Mouse (Mus musculus): ENCODE measurements around the gene Fancm. TPM values are rescaled to one million over a fixed set of nuclear protein-coding genes. Genes with fewer than 3 reads are reported as not detected.

The Fancm gene
- polyA plus RNA-seq (2015; fragmentation: Nextera tagmentation; extraction: Ambion mirVana), result 8.0 TPM in 2 replicates

GRCm38 (mm10) chr12:65075085-65075732, at the start of gene Fancm:
TSS of gene Fancm (plus strand) at chr12:65075603.
- Histone ChIP-seq H3K9me3 (no peaks in the 10 kb centered on the region), H3K36me3 (0 out of 2 replicates have a peak, but pooled peaks cover 2% of the 10 kb centered on the region), H3K27ac (peak within 1 kb of the TSS; percentile 77), H3K9ac (peak within 1 kb of the TSS; percentile 73), H3K4me1 (peaks cover 12% of the 10 kb centered on the region; the same call in 1 of the 2 replicates), H3K27me3 (replicated peaks) (no peaks in the 10 kb centered on the region), H3K4me2 (peak within 1 kb of the TSS; percentile 76), H3K4me3 (replicated peaks) (peak within 1 kb of the TSS; percentile 88)
- peak; percentile 32; the same call in 1 of the 2 replicates for ATAC-seq (ENCODE audit: insufficient read depth, low FRiP score, low read depth)
- WGBS, result 2% methylated on average over 39 of the region's 39 CpGs

GRCm38 (mm10) chr12:65035839-65036189, 39.6 kb upstream of the Fancm start:
- H3K4me1 ChIP-seq, result peaks cover 10% of the 10 kb centered on the region; the same call in 1 of the 2 replicates
- H3K36me3 ChIP-seq, result no peaks in the 10 kb centered on the region
- ATAC-seq (ENCODE audit: insufficient read depth, low FRiP score, low read depth), result no peak
- no peaks in the 10 kb centered on the region for H3K9me3 ChIP-seq
- no peak overlapping the region for H3K27ac ChIP-seq
- no peak overlapping the region for H3K9ac ChIP-seq
- peak overlapping the region; percentile 63 for H3K4me2 ChIP-seq
- peak overlapping the region; percentile 89 for H3K4me3 ChIP-seq (replicated peaks)
- H3K27me3 ChIP-seq (replicated peaks), result no peaks in the 10 kb centered on the region
- 46% methylated on average over 8 of the region's 8 CpGs for WGBS

GRCm38 (mm10) chr12:65036190-65036870, 39.1 kb upstream of the Fancm start, which contains the start of gene Prpf39:
TSS of gene Prpf39 (plus strand) at chr12:65036333.
- Histone ChIP-seq H3K36me3 (no peaks in the 10 kb centered on the region), H3K9me3 (no peaks in the 10 kb centered on the region), H3K4me2 (peak within 1 kb of the TSS; percentile 63), H3K4me3 (replicated peaks) (peak within 1 kb of the TSS; percentile 89), H3K4me1 (peaks cover 10% of the 10 kb centered on the region; the same call in 1 of the 2 replicates), H3K27ac (peak within 1 kb of the TSS; percentile 88), H3K9ac (peak within 1 kb of the TSS; percentile 85), H3K27me3 (replicated peaks) (no peaks in the 10 kb centered on the region)
- under 1% methylated on average over 62 of the region's 65 CpGs for WGBS
- peak; percentile 95 for ATAC-seq (ENCODE audit: insufficient read depth, low FRiP score, low read depth)

GRCm38 (mm10) chr12:65036892-65037545, 38.4 kb upstream of the Fancm start:
- Histone ChIP-seq H3K27me3 (replicated peaks) (no peaks in the 10 kb centered on the region), H3K9me3 (no peaks in the 10 kb centered on the region), H3K4me1 (peaks cover 10% of the 10 kb centered on the region; the same call in 1 of the 2 replicates), H3K27ac (no peak overlapping the region), H3K4me3 (replicated peaks) (peak overlapping the region; percentile 89), H3K4me2 (peak overlapping the region; percentile 63), H3K36me3 (no peaks in the 10 kb centered on the region), H3K9ac (peak overlapping the region; percentile 85)
- no peak for ATAC-seq (ENCODE audit: insufficient read depth, low FRiP score, low read depth)
- 10% methylated on average over 18 of the region's 18 CpGs for WGBS

GRCm38 (mm10) chr12:65037546-65037937, 37.9 kb upstream of the Fancm start:
- no peak for ATAC-seq (ENCODE audit: insufficient read depth, low FRiP score, low read depth)
- H3K4me1 ChIP-seq, result peaks cover 10% of the 10 kb centered on the region; the same call in 1 of the 2 replicates
- peak overlapping the region; percentile 89; the same call in 1 of the 2 replicates for H3K4me3 ChIP-seq (replicated peaks)
- no peak overlapping the region for H3K9ac ChIP-seq
- H3K36me3 ChIP-seq, result no peaks in the 10 kb centered on the region
- peak overlapping the region; percentile 63 for H3K4me2 ChIP-seq
- no peak overlapping the region for H3K27ac ChIP-seq
- H3K27me3 ChIP-seq (replicated peaks), result no peaks in the 10 kb centered on the region
- 27% methylated on average over 4 of the region's 4 CpGs for WGBS
- no peaks in the 10 kb centered on the region for H3K9me3 ChIP-seq

- peaks cover 10% of the 10 kb centered on the region for H3K36me3 ChIP-seq
Observed at GRCm38 (mm10) chr12:65048799-65049198, 26.6 kb upstream of the Fancm start.

GRCm38 (mm10) chr12:65058203-65058602, 17.2 kb upstream of the Fancm start:
- H3K4me2 ChIP-seq, result no peak overlapping the region
- peaks cover 19% of the 10 kb centered on the region; the same call in 1 of the 2 replicates for H3K36me3 ChIP-seq
- no peak overlapping the region for H3K9ac ChIP-seq
- H3K27me3 ChIP-seq (replicated peaks), result no peaks in the 10 kb centered on the region
- no peaks in the 10 kb centered on the region for H3K9me3 ChIP-seq
- H3K4me3 ChIP-seq (replicated peaks), result no peak overlapping the region
- ATAC-seq (ENCODE audit: insufficient read depth, low FRiP score, low read depth), result no peak
- WGBS, result 78% methylated on average over 2 of the region's 2 CpGs
- no peak overlapping the region for H3K27ac ChIP-seq
- no peaks in the 10 kb centered on the region for H3K4me1 ChIP-seq

More at GRCm38 (mm10) chr12:65048799-65049198, 26.6 kb upstream of the Fancm start:
- Histone ChIP-seq H3K9ac (no peak overlapping the region), H3K9me3 (no peaks in the 10 kb centered on the region), H3K4me3 (replicated peaks) (no peak overlapping the region), H3K27me3 (replicated peaks) (no peaks in the 10 kb centered on the region), H3K27ac (no peak overlapping the region), H3K4me1 (no peaks in the 10 kb centered on the region), H3K4me2 (no peak overlapping the region)
- no peak for ATAC-seq (ENCODE audit: insufficient read depth, low FRiP score, low read depth)

- no peak overlapping the region for H3K4me2 ChIP-seq
- no peaks in the 10 kb centered on the region for H3K9me3 ChIP-seq
- H3K4me1 ChIP-seq, result no peaks in the 10 kb centered on the region
- H3K27me3 ChIP-seq (replicated peaks), result no peaks in the 10 kb centered on the region
- peaks cover 15% of the 10 kb centered on the region; the same call in 1 of the 2 replicates for H3K36me3 ChIP-seq
- H3K9ac ChIP-seq, result no peak overlapping the region
- no peak overlapping the region for H3K4me3 ChIP-seq (replicated peaks)
- no peak for ATAC-seq (ENCODE audit: insufficient read depth, low FRiP score, low read depth)
- H3K27ac ChIP-seq, result no peak overlapping the region
Observed at GRCm38 (mm10) chr12:65061082-65061481, 14.3 kb upstream of the Fancm start.

- Histone ChIP-seq H3K9ac (no peak overlapping the region), H3K9me3 (no peaks in the 10 kb centered on the region), H3K27me3 (replicated peaks) (no peaks in the 10 kb centered on the region), H3K27ac (no peak overlapping the region), H3K4me1 (no peaks in the 10 kb centered on the region), H3K4me2 (no peak overlapping the region), H3K36me3 (peaks cover 15% of the 10 kb centered on the region; the same call in 1 of the 2 replicates), H3K4me3 (replicated peaks) (no peak overlapping the region)
- ATAC-seq (ENCODE audit: insufficient read depth, low FRiP score, low read depth), result no peak
- WGBS, result 60% methylated on average over 2 of the region's 2 CpGs
Observed at GRCm38 (mm10) chr12:65065241-65065640, 10.2 kb upstream of the Fancm start.

- H3K4me3 ChIP-seq (replicated peaks), result no peak overlapping the region
- WGBS, result 57% methylated on average over 3 of the region's 3 CpGs
- no peaks in the 10 kb centered on the region for H3K27me3 ChIP-seq (replicated peaks)
- no peak overlapping the region for H3K4me2 ChIP-seq
- ATAC-seq (ENCODE audit: insufficient read depth, low FRiP score, low read depth), result no peak
- H3K36me3 ChIP-seq, result peaks cover 15% of the 10 kb centered on the region; the same call in 1 of the 2 replicates
- no peaks in the 10 kb centered on the region for H3K4me1 ChIP-seq
- H3K9me3 ChIP-seq, result no peaks in the 10 kb centered on the region
- no peak overlapping the region for H3K27ac ChIP-seq
- no peak overlapping the region for H3K9ac ChIP-seq
Observed at GRCm38 (mm10) chr12:65066234-65066633, 9.2 kb upstream of the Fancm start.

- WGBS, result 58% methylated on average over 4 of the region's 4 CpGs
- H3K36me3 ChIP-seq, result peaks cover 5% of the 10 kb centered on the region; the same call in 1 of the 2 replicates
Observed at GRCm38 (mm10) chr12:65068409-65068808, 7.0 kb upstream of the Fancm start.

More at GRCm38 (mm10) chr12:65068409-65068808, 7.0 kb upstream of the Fancm start:
- no peak for ATAC-seq (ENCODE audit: insufficient read depth, low FRiP score, low read depth)
- H3K27ac ChIP-seq, result no peak overlapping the region
- H3K4me1 ChIP-seq, result 0 out of 2 replicates have a peak, but pooled peaks cover 3% of the 10 kb centered on the region
- no peaks in the 10 kb centered on the region for H3K9me3 ChIP-seq
- H3K9ac ChIP-seq, result no peak overlapping the region
- no peaks in the 10 kb centered on the region for H3K27me3 ChIP-seq (replicated peaks)
- H3K4me3 ChIP-seq (replicated peaks), result no peak overlapping the region
- H3K4me2 ChIP-seq, result no peak overlapping the region
